Mouse (Mus musculus): ENCODE measurements around the gene Donson.
A peak's percentile ranks its signal among the peaks of the same experiment; 100 is the strongest.

Donson gene

GRCm38 (mm10) chr16:91688619-91689334 lies at the start of gene Donson:
TSS of gene Donson (minus strand) at chr16:91688770.
- DNase-seq (ENCODE audit: low read depth, low spot score): peak; percentile 68

GRCm38 (mm10) chr16:91736046-91736816 lies 47.7 kb upstream of the Donson start:
- no peak for DNase-seq (ENCODE audit: low read depth, low spot score)

DNA sequence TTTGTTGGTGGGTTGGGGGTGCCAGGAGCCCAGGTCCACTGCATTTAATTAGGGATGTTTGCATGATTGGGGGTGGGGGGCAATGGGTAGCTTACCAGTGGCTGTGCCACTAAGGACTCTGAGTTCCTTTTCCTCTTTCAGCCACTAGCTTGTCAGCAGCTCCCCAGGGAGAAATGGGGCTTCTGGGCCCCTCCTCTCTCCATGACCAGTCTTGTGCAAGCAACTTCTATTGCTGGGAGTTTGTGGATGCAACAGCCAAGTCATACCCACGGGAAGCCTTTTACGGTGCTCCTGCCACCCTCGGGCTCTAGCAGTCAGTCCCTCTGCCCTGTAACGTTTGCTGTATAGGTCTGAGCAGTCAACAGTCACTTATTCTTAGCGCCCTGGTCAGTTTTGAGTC lies 46.2 kb upstream of the Donson start:
- no peak for DNase-seq (ENCODE audit: low read depth, low spot score)

GRCm38 (mm10) chr16:91732816-91733215 lies 44.2 kb upstream of the Donson start:
- DNase-seq (ENCODE audit: low read depth, low spot score): no peak

GRCm38 (mm10) chr16:91730446-91730845 lies 41.9 kb upstream of the Donson start:
- DNase-seq (ENCODE audit: low read depth, low spot score): no peak

- DNase-seq (ENCODE audit: low read depth, low spot score): no peak
These were observed 41.4 kb upstream of the Donson start for GRCm38 (mm10) chr16:91729821-91730441.

- peak; percentile 90 for DNase-seq (ENCODE audit: low read depth, low spot score)
These were observed 40.5 kb upstream of the Donson start, which contains the start of gene Itsn1 for GRCm38 (mm10) chr16:91729066-91729482. TSS of gene Itsn1 (plus strand) at chr16:91729281.

DNA sequence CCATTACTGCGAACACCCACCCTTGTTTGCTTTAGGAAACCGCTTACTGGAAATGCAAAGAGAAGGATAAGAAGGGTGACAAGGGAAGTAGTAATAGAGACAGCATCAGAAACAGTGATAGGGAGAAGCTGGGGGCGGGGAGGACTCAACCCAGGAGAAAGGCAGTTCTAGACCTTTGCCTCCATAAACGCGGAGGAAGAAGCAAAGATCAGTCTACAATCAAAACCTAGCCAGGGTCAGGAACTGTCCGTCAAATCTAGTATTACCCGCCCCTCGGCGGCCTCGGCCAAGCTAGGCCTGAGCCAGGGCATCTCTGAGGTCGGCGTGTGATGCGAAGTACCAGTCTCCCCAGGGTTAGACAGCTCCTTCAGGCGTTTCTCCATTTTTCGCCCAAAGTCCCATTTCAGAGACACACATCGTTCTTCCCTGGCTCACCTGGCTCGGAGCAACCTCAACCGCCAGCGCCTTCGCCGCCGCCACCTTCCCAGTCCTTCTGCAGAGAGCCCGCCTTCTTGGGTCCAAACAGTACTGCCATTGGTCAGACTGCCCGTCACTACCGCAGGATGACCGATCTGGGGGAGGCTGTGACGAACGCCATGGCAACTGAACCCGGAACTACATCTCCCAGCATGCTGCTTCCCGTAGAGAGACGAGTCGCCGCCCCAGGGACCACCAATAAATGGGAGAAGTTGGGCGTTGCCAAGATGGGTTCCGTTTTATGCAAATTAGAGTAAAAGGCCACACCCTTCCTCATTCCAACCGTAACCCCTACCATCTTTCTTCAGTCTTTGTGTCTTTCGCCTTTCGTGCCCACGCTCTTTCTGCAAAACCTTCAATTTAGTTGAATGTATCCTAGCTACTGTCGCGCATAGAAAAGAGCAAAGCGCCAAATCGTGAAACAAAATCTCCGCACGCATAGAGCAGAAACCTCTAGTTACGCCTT lies 39.8 kb upstream of the Donson start, which contains the start of gene Cryzl1:
TSS of gene Cryzl1 (minus strand) at position 853 of the 943 bp plus-strand sequence.
- peak; percentile 96 for DNase-seq (ENCODE audit: low read depth, low spot score)

DNA sequence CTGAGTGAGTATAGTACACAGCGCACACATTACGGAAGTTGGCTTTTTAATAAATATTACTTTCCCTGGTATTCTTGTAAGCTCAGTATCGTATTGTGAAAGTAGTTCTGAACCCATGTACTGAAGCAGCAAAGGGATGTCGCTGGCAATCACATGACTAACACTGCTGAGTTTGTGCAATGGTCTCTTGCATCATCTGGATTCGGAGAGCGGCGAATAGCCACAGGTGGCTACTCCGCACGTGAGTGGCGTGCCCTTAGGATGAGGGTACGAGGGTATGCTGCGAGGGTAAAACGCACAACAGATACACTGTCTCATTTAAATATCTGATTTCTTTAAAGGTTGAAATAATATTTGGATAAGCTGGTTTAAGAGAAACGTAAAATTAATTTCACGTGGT lies 38.9 kb upstream of the Donson start:
- DNase-seq (ENCODE audit: low read depth, low spot score): no peak

DNA sequence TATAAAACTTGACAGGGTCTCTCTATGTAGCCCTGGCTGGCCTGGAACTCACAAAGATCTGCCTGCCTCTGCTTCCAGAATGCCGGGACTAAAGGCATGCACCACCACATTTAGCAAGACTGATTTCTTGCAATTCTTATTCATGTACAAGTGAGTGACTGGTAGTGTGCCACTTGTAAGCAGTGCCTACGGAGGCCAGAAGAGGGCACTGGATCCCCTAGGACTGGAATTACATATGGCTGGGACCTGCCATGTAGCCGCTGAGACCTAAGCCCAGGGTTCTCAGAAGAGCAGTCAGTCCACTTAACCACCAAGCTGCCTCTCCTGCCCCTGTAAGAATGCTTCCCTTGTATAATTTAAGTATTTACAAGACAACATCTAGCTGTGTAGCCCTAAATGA lies 35.7 kb upstream of the Donson start:
- peak; percentile 33 for DNase-seq (ENCODE audit: low read depth, low spot score)

- DNase-seq (ENCODE audit: low read depth, low spot score): no peak
These were observed 28.8 kb upstream of the Donson start for GRCm38 (mm10) chr16:91717399-91717798.

GRCm38 (mm10) chr16:91716927-91717349 lies 28.4 kb upstream of the Donson start:
- DNase-seq (ENCODE audit: low read depth, low spot score): no peak

DNA sequence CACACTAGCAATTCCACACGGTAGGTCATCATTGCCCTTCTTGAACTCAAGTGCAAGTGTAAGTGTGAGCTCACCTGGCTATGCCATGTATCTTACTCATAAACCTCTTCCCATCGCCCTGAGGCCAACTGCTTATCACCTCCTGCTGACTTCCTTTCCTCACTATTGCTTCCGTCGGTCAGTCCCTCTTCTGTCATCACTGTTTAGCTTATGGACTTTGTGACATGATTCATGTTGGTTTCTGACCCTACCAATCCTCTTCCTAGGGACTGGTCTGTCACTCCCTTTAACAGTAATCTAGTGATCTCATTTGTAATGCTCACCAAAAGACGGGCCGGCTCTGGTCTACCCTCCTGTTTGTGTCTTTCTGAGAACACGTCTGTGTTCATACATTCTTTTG lies 21.7 kb upstream of the Donson start:
- no peak for DNase-seq (ENCODE audit: low read depth, low spot score)

- no peak for DNase-seq (ENCODE audit: low read depth, low spot score)
These were observed 16.2 kb upstream of the Donson start for GRCm38 (mm10) chr16:91704603-91705340.

DNA sequence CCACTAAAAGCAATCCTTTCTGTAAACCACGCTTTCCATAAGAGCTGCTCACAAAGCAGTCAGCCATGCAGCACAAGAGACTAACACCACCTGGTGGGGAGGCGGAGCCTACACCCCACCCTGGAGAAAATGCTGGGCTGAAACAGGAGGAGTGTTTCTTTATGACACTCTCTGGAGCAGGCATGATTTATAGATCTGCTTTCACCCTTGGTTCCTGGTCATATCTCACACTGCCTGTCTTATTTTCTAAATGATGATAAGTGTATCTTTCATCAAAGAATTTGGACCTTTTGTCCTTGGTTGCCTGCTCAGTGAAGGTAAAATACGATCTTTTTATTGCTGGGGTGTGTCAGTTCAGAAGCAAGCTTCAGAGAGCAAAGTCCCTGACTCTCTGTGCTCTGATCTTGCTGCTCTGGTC lies 14.2 kb upstream of the Donson start:
- DNase-seq (ENCODE audit: low read depth, low spot score): no peak

GRCm38 (mm10) chr16:91701908-91702307 lies 13.3 kb upstream of the Donson start:
- no peak for DNase-seq (ENCODE audit: low read depth, low spot score)

DNA sequence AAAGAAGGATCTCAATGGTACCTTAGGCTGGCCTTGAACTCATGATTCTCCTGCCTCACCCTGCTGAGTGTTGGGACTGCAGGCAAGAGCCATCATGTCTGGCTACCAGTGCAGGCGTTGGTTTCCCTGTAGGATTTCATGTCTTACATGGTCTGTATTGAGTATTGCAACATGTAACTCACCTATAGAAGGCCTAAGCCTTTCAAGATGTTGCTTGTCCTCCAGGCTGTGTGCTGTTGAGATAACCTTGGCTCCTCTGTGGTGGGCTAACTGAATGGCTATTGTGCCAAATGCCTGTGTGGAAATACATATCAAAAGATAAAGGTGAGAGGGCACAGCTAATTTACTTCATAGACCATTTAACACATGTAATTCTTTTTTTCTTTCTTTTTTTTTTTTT lies 10.4 kb upstream of the Donson start:
- DNase-seq (ENCODE audit: low read depth, low spot score): no peak

GRCm38 (mm10) chr16:91695108-91695755 lies 6.7 kb upstream of the Donson start:
- no peak for DNase-seq (ENCODE audit: low read depth, low spot score)

DNA sequence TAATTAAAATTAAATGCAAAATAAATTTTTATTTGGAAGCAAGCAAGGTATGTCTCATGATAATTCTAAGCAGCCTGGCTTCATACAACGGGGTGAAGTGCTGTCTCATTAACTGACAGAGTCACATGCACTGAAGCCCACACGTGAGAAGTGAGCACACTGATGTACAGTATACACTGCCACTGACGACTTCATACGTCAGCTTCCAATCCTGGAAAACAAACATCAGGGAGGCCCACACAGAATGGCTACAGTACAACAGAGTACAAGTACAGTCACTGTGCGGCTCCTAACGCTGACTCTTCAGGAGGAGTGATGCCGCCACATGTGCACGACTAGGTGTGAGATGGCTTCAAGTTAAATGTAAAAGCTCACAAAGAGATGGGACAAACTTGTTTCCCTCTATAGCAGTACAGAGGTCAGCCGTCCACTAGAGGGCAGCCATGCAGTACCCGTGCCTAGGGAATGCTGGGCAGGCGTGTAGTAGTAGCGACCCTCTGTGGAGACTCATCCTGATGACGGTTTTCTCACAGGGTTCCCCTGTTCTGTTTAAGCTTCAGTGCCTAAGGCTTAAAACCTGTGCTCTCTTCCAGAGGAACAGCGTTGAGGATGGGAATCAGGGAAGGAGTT lies 6.0 kb upstream of the Donson start:
- no peak for DNase-seq (ENCODE audit: low read depth, low spot score)

- DNase-seq (ENCODE audit: low read depth, low spot score): no peak
These were observed 1.2 kb upstream of the Donson start for GRCm38 (mm10) chr16:91689791-91690190.
